Mouse (Mus musculus): ENCODE measurements around the gene Rbms3. TPM values are rescaled to one million over a fixed set of nuclear protein-coding genes. Genes with fewer than 3 reads are reported as not detected.

Rbms3 gene
- polyA plus RNA-seq, 1 experiment: 30.1 TPM

DNA sequence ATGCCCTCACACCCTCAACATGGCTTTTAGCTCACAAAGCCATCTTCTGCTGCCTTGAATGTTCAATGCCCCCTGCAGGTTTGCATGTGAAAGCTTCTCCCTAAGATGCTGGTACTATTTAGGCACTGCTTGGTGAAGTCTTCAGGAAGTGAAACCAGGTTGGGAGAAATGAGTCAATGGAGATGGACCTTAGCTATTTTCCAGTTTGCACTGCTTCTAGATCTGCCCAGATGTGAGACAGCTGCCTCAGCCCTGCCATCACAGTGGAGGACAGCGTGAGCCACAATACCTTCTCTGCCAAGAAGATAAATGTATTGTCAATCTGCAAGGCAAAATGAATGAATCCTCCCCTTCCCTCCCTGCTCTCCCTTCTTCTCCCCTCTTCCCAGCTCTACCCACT is 599.8 kb downstream of the Rbms3 start:
- no peak for DNase-seq (ENCODE audit: low read depth)
- TF ChIP-seq POLR2A (IDR thresholded peaks at IDR 0.05; ENCODE audit: borderline replicate concordance, extremely low read depth, insufficient read depth, insufficient read length, poor library complexity, severe bottlenecking) (no peak), CTCF (IDR thresholded peaks at IDR 0.05; ENCODE audit: borderline replicate concordance, extremely low read depth, insufficient read depth, insufficient read length) (no peak)

DNA sequence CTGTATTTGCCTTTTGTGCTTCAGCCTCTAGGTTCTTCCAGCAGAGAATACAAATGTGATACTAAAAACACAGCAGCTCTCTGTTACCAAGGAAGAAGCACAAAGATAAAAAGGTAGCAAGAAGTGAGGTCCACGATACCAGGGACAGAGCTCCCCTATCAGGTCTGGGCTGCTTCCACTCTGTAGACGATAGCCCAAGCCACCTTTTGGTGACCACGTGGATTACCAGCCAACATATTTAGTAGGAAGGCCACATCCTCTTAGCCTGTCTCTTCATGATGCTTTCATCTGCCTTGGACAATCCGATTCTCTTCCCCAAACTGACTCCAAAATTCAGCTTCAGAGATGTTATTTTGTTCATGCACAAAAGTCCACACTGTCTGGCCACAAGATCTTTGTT is 601.1 kb downstream of the Rbms3 start:
- no peak for DNase-seq (ENCODE audit: low read depth)
- TF ChIP-seq POLR2A (IDR thresholded peaks at IDR 0.05; ENCODE audit: borderline replicate concordance, extremely low read depth, insufficient read depth, insufficient read length, poor library complexity, severe bottlenecking) (no peak), CTCF (IDR thresholded peaks at IDR 0.05; ENCODE audit: borderline replicate concordance, extremely low read depth, insufficient read depth, insufficient read length) (no peak)

- DNase-seq (ENCODE audit: low read depth): no peak
- TF ChIP-seq POLR2A (IDR thresholded peaks at IDR 0.05; ENCODE audit: borderline replicate concordance, extremely low read depth, insufficient read depth, insufficient read length, poor library complexity, severe bottlenecking) (no peak), CTCF (IDR thresholded peaks at IDR 0.05; ENCODE audit: borderline replicate concordance, extremely low read depth, insufficient read depth, insufficient read length) (no peak)
Measured at GRCm38 (mm10) chr9:117022086-117022485, 607.6 kb downstream of the Rbms3 start.

GRCm38 (mm10) chr9:117021506-117021905 is 608.2 kb downstream of the Rbms3 start:
- TF ChIP-seq CTCF (IDR thresholded peaks at IDR 0.05; ENCODE audit: borderline replicate concordance, extremely low read depth, insufficient read depth, insufficient read length) (no peak), POLR2A (IDR thresholded peaks at IDR 0.05; ENCODE audit: borderline replicate concordance, extremely low read depth, insufficient read depth, insufficient read length, poor library complexity, severe bottlenecking) (no peak)
- DNase-seq (ENCODE audit: low read depth): no peak

- DNase-seq (ENCODE audit: low read depth): no peak
- TF ChIP-seq POLR2A (IDR thresholded peaks at IDR 0.05; ENCODE audit: borderline replicate concordance, extremely low read depth, insufficient read depth, insufficient read length, poor library complexity, severe bottlenecking) (no peak), CTCF (IDR thresholded peaks at IDR 0.05; ENCODE audit: borderline replicate concordance, extremely low read depth, insufficient read depth, insufficient read length) (no peak)
Measured at GRCm38 (mm10) chr9:117020216-117020615, 609.5 kb downstream of the Rbms3 start.

DNA sequence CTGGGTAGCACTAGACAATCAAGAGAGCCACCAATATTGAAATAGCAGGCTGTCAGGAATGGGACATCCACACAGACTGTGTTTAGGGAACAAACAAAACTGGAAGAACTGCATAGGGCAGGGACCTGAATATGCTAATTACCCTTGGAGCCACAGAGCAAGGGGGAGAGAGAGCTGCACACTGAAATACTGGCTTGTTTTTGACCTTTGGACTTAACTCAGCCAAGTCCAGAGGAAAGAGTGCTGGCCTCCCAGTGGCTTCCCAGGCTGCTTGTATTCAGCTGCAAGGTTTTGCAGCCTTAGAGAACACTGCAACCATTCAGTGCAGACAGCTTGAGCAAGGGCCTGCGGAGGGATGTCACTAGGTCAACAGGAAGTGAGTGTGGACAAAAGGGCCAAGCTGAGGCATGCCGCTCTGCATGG is 611.0 kb downstream of the Rbms3 start:
- TF ChIP-seq CTCF (IDR thresholded peaks at IDR 0.05; ENCODE audit: borderline replicate concordance, extremely low read depth, insufficient read depth, insufficient read length) (no peak), POLR2A (IDR thresholded peaks at IDR 0.05; ENCODE audit: borderline replicate concordance, extremely low read depth, insufficient read depth, insufficient read length, poor library complexity, severe bottlenecking) (no peak)
- DNase-seq (ENCODE audit: low read depth): peak; percentile 56

DNA sequence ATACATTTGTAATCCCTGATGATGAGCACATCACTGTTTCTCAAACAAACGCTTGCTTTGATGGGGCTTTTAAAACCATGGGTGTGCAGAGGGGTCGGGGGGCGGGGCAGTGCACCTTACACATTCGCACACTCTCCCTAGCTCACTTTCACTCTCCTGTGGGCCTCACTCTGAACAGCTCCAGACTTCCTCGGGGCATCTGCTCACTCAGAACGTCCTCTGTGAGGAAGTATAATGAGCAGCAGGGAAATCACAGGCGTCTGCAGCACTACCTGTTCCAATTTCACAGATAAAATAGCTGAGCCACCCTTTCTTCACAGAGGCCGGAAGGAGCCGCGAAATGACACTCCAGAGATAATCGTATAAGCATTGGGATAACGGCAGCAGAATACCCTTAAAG is 611.4 kb downstream of the Rbms3 start:
- DNase-seq (ENCODE audit: low read depth): peak; percentile 20
- no peak for TF ChIP-seq POLR2A (IDR thresholded peaks at IDR 0.05; ENCODE audit: borderline replicate concordance, extremely low read depth, insufficient read depth, insufficient read length, poor library complexity, severe bottlenecking)
- no peak for TF ChIP-seq CTCF (IDR thresholded peaks at IDR 0.05; ENCODE audit: borderline replicate concordance, extremely low read depth, insufficient read depth, insufficient read length)

DNA sequence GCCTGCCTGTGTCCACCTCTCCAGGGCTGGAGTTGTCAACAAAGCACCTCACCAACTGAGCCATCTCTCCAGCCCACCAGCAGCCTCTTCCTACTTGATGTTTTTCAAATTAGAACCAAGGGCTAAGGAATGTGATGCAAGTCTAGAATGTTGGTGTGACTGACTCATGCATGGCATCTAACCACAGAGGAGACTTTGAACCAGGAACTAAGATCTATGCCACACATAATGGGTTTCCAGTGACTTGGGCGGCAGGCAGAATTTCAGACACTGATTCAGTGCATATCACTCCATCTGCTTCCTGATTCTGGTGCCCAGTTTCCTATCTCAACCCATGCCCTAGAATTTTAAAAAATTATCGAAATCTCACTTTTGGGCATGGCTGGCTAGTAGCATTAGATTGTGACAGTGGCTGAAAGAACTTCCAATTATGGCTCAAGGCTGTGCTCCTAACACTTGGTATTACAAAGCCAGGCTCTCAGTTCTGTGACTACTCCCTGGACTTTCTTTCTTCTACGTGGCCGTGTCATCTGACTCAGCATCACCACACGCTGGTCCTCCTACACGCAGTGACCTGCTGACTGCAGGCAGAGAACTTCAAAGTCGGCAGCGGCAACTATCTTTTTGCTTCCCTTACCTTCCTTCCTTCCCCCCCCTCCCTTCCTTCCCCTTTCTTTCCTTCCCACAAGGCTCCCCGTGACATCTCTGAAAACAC is 613.0 kb downstream of the Rbms3 start:
- no peak for DNase-seq (ENCODE audit: low read depth)
- no peak for TF ChIP-seq CTCF (IDR thresholded peaks at IDR 0.05; ENCODE audit: borderline replicate concordance, extremely low read depth, insufficient read depth, insufficient read length)
- no peak for TF ChIP-seq POLR2A (IDR thresholded peaks at IDR 0.05; ENCODE audit: borderline replicate concordance, extremely low read depth, insufficient read depth, insufficient read length, poor library complexity, severe bottlenecking)

GRCm38 (mm10) chr9:117013386-117013785 is 616.3 kb downstream of the Rbms3 start:
- no peak for DNase-seq (ENCODE audit: low read depth)
- TF ChIP-seq POLR2A (IDR thresholded peaks at IDR 0.05; ENCODE audit: borderline replicate concordance, extremely low read depth, insufficient read depth, insufficient read length, poor library complexity, severe bottlenecking) (no peak), CTCF (IDR thresholded peaks at IDR 0.05; ENCODE audit: borderline replicate concordance, extremely low read depth, insufficient read depth, insufficient read length) (no peak)

DNA sequence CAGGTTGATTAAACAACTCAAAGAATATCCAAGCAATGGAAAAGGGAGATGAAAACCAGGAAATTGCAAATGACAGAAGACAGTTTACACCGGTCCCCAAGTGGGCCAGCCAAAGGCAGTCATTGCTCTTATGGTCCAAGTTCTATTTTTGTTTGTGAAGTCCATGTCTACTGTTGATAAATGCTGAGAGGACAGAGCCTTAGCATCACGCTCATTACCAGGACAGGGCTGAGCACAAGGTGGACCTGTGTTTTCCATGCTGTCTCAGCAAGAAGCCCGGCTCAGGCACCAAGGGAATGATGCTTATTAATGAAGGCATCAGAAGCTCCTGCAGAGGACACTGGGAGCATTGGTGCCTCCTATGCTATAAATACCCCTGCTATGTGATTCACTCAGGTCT is 618.9 kb downstream of the Rbms3 start:
- DNase-seq (ENCODE audit: low read depth): no peak
- TF ChIP-seq POLR2A (IDR thresholded peaks at IDR 0.05; ENCODE audit: borderline replicate concordance, extremely low read depth, insufficient read depth, insufficient read length, poor library complexity, severe bottlenecking) (no peak), CTCF (IDR thresholded peaks at IDR 0.05; ENCODE audit: borderline replicate concordance, extremely low read depth, insufficient read depth, insufficient read length) (no peak)

- TF ChIP-seq CTCF (IDR thresholded peaks at IDR 0.05; ENCODE audit: borderline replicate concordance, extremely low read depth, insufficient read depth, insufficient read length) (no peak), POLR2A (IDR thresholded peaks at IDR 0.05; ENCODE audit: borderline replicate concordance, extremely low read depth, insufficient read depth, insufficient read length, poor library complexity, severe bottlenecking) (no peak)
- DNase-seq (ENCODE audit: low read depth): no peak
Measured at GRCm38 (mm10) chr9:117008194-117008593, 621.5 kb downstream of the Rbms3 start.

DNA sequence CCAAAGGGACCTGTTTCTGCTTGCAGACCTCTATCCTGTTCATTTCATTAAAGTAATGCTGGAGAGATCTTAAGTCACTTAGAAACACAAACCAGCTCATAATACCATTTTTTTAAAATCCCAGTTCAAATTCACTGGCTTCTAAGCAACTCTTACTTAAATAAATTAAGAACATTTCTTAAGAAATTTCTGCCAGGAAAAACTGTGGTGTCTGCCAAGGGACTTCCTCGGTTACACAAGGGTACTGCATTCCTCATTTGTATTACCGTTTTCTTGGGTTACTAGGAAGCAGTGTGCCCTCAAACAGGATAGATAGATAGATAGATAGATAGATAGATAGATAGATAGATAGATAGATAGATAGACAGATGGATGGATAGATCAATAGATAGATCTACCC is 627.6 kb downstream of the Rbms3 start:
- DNase-seq (ENCODE audit: low read depth): no peak
- no peak for TF ChIP-seq CTCF (IDR thresholded peaks at IDR 0.05; ENCODE audit: borderline replicate concordance, extremely low read depth, insufficient read depth, insufficient read length)
- no peak for TF ChIP-seq POLR2A (IDR thresholded peaks at IDR 0.05; ENCODE audit: borderline replicate concordance, extremely low read depth, insufficient read depth, insufficient read length, poor library complexity, severe bottlenecking)

All from brain, embryonic 14.5 days (tissue).